Mouse (Mus musculus) intestine, embryonic 15.5 days (tissue): ENCODE measurements around the gene Asb6. TPM values are rescaled to one million over a fixed set of nuclear protein-coding genes. Genes with fewer than 3 reads are reported as not detected.

Source experiments
- polyA plus RNA-seq: library from polyadenylated mRNA; unstranded; fragments of >200 nt; fragmentation: Nextera tagmentation; extraction: Ambion mirVana; gene quantifications from 2 replicates; pipeline ENCODE4 v1.2.1, GENCODE M21; 2015

The Asb6 gene
- polyA plus RNA-seq, 1 experiment from 2014 or later, result 23.3 TPM

Other genes starting within 250 kb of the Asb6 start
- gene Cstad, start 235.3 kb downstream of the Asb6 start, polyA plus RNA-seq, result 0.63 and 0.72 TPM in 2 replicates
- 1.1 and 1.8 TPM in 2 replicates for gene 1700001O22Rik, start 26.7 kb downstream of the Asb6 start, polyA plus RNA-seq
- gene Ntmt1, start 22.5 kb downstream of the Asb6 start, polyA plus RNA-seq, result 84.5 and 85.4 TPM in 2 replicates
- 2.5 and 4.3 TPM in 2 replicates for gene Prrx2, start 4.6 kb upstream of the Asb6 start, polyA plus RNA-seq
- gene Ptges, start 99.5 kb upstream of the Asb6 start, polyA plus RNA-seq, result 2.8 and 4.3 TPM in 2 replicates
- gene Tor1b, start 122.6 kb upstream of the Asb6 start, polyA plus RNA-seq, result 22.4 and 25.4 TPM in 2 replicates
- gene Tor1a, start 137.6 kb upstream of the Asb6 start, polyA plus RNA-seq, result 78.8 and 90.9 TPM in 2 replicates
- 48.3 and 49.6 TPM in 2 replicates for gene BC005624, start 151.9 kb upstream of the Asb6 start, polyA plus RNA-seq
- gene Usp20, start 151.9 kb upstream of the Asb6 start, polyA plus RNA-seq, result 11.9 and 15.2 TPM in 2 replicates